Mouse (Mus musculus) left cerebral cortex, postnatal 36 days (tissue): ENCODE data around the gene Gm13287. TPM values are rescaled to one million over a fixed set of nuclear protein-coding genes. Genes with fewer than 3 reads are reported as not detected.

Source experiments
- total RNA-seq, 2 experiments: library from RNA; stranded (reverse); gene quantifications; 2 replicates each; pipeline ENCODE4 v1.2.3; 2021

The Gm13287 gene
- total RNA-seq, 2 experiments from 2014 or later: not detected

Other genes with a start within 250 kb of the Gm13287 start
- gene Ifna15, start 245.0 kb upstream of the Gm13287 start, total RNA-seq: not detected
- not detected for gene Ifna14, start 231.5 kb upstream of the Gm13287 start, total RNA-seq
- gene Ifna9, start 210.9 kb upstream of the Gm13287 start, total RNA-seq: not detected
- gene Ifna12, start 199.9 kb upstream of the Gm13287 start, total RNA-seq: not detected
- gene C87499, start 168.8 kb upstream of the Gm13287 start, total RNA-seq: not detected
- not detected for gene Ifna13, start 158.8 kb upstream of the Gm13287 start, total RNA-seq
- gene Ifna16, start 126.3 kb upstream of the Gm13287 start, total RNA-seq: not detected
- gene Ifna2, start 119.3 kb upstream of the Gm13287 start, total RNA-seq: not detected
- gene Ifnab, start 111.9 kb upstream of the Gm13287 start, total RNA-seq: not detected
- 1 to 10 TPM in 1 of 2 experiments, under 1 TPM in 1; 0.66 to 1.5 TPM for gene Gm26566, start 81.4 kb upstream of the Gm13287 start, total RNA-seq
- gene Klhl9, start 80.8 kb upstream of the Gm13287 start, total RNA-seq: 100 to 1,000 TPM in 1 of 2 experiments, 10 to 100 TPM in 1; 92.7 to 101 TPM
- not detected for gene Gm13271, start 48.4 kb upstream of the Gm13287 start, total RNA-seq
- not detected for gene Gm13283, start 43.1 kb upstream of the Gm13287 start, total RNA-seq
- gene Gm13290, start 29.4 kb upstream of the Gm13287 start, total RNA-seq: not detected
- gene Gm13289, start 26.3 kb upstream of the Gm13287 start, total RNA-seq: not detected
- not detected for gene Gm13272, start 23.4 kb upstream of the Gm13287 start, total RNA-seq
- not detected for gene Ifnz, start 21.1 kb upstream of the Gm13287 start, total RNA-seq
- not detected for gene Gm13276, start 17.5 kb upstream of the Gm13287 start, total RNA-seq
- not detected for gene Gm13277, start 14.6 kb upstream of the Gm13287 start, total RNA-seq
- gene Gm13278, start 11.7 kb upstream of the Gm13287 start, total RNA-seq: not detected
- not detected for gene Gm13275, start 8.8 kb upstream of the Gm13287 start, total RNA-seq
- gene Gm13279, start 5.9 kb upstream of the Gm13287 start, total RNA-seq: not detected
- not detected for gene Gm13285, start 3.6 kb upstream of the Gm13287 start, total RNA-seq
- not detected for gene Gm13288, start 2.3 kb downstream of the Gm13287 start, total RNA-seq
- gene Ifna7, start 13.0 kb downstream of the Gm13287 start, total RNA-seq: not detected
- not detected for gene Ifna11, start 16.7 kb downstream of the Gm13287 start, total RNA-seq
- gene Ifna6, start 24.2 kb downstream of the Gm13287 start, total RNA-seq: not detected
- not detected for gene Ifna5, start 32.3 kb downstream of the Gm13287 start, total RNA-seq
- not detected for gene Ifna4, start 38.6 kb downstream of the Gm13287 start, total RNA-seq
- not detected for gene Ifna1, start 46.8 kb downstream of the Gm13287 start, total RNA-seq
- gene Ifne, start 76.9 kb downstream of the Gm13287 start, total RNA-seq: not detected